Mouse (Mus musculus) cerebellum, adult 2 months (tissue): ENCODE measurements around the gene Epha10.

Experiments
- CTCF ChIP-seq: fragments of 200-500 bp; IDR thresholded peaks from 2 replicates; pipeline ENCODE4 v1.5.1; 2011; ENCODE audit warnings: low read depth, mild to moderate bottlenecking, control low read depth, low read length, moderate library complexity, borderline replicate concordance; ENCODE audit not compliant: insufficient read depth
- POLR2A ChIP-seq: fragments of 200-500 bp; IDR thresholded peaks from 2 replicates; pipeline ENCODE4 v1.6.1; 2011; ENCODE audit warnings: low read length, control low read depth, borderline replicate concordance; ENCODE audit not compliant: insufficient read depth

DNA sequence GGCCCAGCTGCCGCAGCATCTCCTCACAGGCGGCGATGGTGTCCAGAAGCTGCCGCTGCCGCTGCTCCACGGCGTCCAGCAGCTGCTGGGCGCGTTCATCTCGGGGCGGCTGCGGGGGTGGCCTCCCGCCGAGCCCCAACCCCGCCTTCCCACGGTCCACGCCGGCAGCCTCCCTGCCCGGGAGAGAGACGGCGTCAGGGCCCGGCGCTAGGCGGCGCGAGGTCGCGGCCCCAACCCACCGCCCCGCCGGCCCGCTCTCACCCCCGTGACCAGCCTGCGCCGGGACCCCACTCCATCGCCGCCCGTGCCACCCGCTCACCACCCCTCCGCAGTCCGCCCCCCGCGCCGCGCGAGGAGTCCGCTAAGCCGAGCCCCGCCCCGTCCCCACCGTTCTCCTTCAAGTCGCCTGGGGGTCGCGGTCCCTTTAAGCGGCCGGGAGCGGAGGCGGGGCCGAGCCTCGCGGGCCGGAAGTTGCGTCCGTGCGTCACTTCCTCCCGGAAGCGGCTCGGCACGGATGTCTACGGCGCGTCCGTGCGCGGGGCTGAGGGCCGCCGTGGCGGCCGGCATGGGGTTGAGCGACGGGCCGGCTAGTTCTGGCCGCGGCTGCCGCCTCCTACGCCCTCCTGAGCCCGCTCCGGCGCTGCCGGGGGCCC is 30.3 kb upstream of the Epha10 start, which contains the start of gene Yrdc:
- TF ChIP-seq CTCF, result no peak
- peak; percentile 46; the same call in 1 of the 2 replicates for TF ChIP-seq POLR2A
